Mouse (Mus musculus) embryonic fibroblast, embryonic 13.5 days (primary cell): ENCODE results near the gene Pla2g2c.

Experiments
- CTCF ChIP-seq: IDR thresholded peaks from 2 replicates; pipeline ENCODE4 v1.5.1; 2011; ENCODE audit warnings: mild to moderate bottlenecking, control low read depth, low read length, moderate library complexity, borderline replicate concordance; ENCODE audit not compliant: insufficient read depth
- POLR2A ChIP-seq: IDR thresholded peaks from 2 replicates; pipeline ENCODE4 v1.6.1; 2011; ENCODE audit warnings: low read depth, mild to moderate bottlenecking, control low read depth, low read length, moderate library complexity

DNA sequence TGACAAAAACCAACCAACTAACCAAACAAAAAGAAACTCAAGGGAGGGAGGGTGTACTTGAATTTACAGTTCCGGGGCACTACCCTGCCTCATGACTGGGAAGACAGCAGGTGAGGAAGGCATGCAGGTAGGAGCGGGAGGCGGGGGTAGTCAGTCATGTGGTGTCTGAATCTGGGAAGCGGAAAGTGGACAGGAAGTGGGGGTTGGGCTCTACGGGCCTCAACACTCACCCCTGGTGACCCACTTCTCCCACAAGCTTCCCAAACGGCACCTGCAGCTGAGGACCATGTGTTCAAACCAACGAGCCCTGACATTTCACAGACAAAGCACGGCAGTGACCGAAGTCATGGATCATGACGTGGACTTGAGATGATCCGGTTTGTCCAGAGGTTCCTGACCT lies 12.5 kb upstream of the Pla2g2c start:
- TF ChIP-seq CTCF = no peak
- no peak for TF ChIP-seq POLR2A
